Mouse (Mus musculus) gastrocnemius, adult 8-10 months (tissue): ENCODE data around the gene Gm17428. TPM values are rescaled to one million over a fixed set of nuclear protein-coding genes. Genes with fewer than 3 reads are reported as not detected.
"Not testable (repeated sequence)": the region's sequence is repeated elsewhere in the genome, so short reads cannot be mapped to it uniquely, and the experiment has no call there.

ENCODE experiments used
- DNase-seq, 2 experiments: peaks; one replicate each; pipeline ENCODE4 v3.0.0; 2022; ENCODE audit warnings: low spot score in 2 of 2
- total RNA-seq, 4 experiments: library from RNA; stranded (reverse); gene quantifications; 2 replicates each; pipeline ENCODE4 v1.2.4; 2022

Gene Gm17428
- total RNA-seq, 4 experiments from 2014 or later, result not detected

DNA sequence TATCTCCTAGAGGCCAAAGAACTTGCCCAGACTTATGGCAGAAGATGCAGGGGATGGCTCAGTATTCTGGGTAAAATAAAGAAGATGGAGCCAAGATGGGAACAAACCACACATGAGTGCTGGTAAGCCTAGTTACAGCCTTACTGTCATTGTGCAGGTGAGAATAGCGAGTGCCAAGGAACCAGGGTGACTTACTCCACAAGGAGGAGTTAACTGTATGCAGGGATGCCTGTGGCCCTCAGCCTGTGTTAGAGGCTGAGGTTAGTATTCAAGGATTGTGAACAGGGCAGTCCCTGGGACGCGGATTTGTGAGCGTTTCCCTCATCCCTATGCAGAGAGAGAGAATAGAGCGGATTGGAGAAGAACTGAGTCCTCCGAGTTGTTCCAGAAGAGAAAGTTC, 25.1 kb upstream of the Gm17428 start:
- DNase-seq, result no peak

- no peak for DNase-seq
These were observed 23.0 kb upstream of the Gm17428 start for GRCm38 (mm10) chr14:54953664-54954206.

- DNase-seq, result no peak
These were observed 22.3 kb upstream of the Gm17428 start for GRCm38 (mm10) chr14:54954474-54954873.

- DNase-seq, result no peak
These were observed 21.3 kb upstream of the Gm17428 start for GRCm38 (mm10) chr14:54955481-54955880.

- DNase-seq, result no peak
These were observed 20.2 kb upstream of the Gm17428 start for GRCm38 (mm10) chr14:54956533-54956932.

DNA sequence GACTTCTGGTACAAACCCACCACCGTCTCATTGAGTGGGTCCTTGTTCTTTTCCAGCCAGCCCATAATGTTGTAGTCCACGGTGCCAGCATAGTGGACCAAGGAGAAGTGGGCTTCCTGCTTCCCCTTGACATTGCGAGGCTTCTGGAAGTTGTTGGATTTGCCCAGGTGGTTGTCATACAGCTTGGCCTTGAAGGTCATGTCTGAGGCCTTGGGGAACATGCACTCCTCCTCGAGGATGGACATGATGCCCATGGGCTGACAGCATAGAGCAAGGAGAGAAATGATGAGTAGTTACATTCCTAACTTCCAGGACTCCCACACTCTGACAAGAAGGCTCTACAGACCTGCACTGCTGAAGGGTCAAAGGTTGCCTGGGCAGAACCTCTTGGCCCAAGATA, 18.2 kb upstream of the Gm17428 start:
- no peak for DNase-seq

- DNase-seq, result no peak
These were observed 17.5 kb upstream of the Gm17428 start for GRCm38 (mm10) chr14:54959197-54959596.

- DNase-seq, result not testable (repeated sequence)
These were observed 16.7 kb upstream of the Gm17428 start for GRCm38 (mm10) chr14:54959853-54960613.

DNA sequence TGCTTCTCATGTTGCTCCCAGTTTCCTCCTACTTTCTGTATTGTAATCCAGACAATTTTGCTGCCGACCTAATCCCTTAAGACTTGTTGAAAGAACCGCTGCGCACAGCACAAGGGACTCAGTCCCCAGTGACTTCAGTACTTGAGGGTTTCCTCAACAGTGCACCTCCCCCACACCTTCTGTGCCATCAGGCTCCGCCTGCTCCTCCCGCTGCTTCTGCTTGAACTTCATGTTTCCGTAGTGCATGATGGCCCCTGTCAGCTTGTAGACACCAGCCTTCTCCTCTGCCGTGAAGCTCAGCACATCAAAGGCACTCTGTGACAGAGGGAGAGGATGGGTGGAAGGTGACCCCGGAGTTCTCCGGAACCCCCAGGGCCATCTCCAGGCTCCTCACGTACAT, 16.0 kb upstream of the Gm17428 start:
- DNase-seq, result no peak

- DNase-seq, result no peak
These were observed 15.2 kb upstream of the Gm17428 start for GRCm38 (mm10) chr14:54961487-54961886.

GRCm38 (mm10) chr14:54962714-54963113, 14.0 kb upstream of the Gm17428 start:
- no peak for DNase-seq

- DNase-seq, result no peak
These were observed 13.0 kb upstream of the Gm17428 start for GRCm38 (mm10) chr14:54963727-54964126.

DNA sequence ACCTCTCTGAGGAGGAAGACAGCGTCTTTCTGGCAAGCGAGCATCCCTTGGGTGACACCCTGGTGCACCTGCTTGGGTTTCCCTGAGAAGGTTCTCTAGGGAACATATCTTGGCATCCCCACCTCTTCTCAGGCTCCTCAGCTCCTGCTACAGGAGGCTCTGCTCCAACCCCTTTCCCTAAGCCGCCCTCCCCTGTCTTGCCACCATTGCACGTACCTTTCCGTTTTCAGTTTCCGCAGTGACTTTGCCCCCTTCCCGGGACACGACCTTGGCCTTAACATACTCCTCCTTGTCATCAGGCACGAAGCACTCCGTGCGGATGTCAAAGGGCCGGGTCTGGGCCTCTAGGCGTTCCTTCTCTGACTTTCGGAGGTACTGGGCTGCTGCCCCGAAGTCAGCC, 11.7 kb upstream of the Gm17428 start:
- no peak for DNase-seq

GRCm38 (mm10) chr14:54965631-54966030, 11.1 kb upstream of the Gm17428 start:
- DNase-seq, result no peak

DNA sequence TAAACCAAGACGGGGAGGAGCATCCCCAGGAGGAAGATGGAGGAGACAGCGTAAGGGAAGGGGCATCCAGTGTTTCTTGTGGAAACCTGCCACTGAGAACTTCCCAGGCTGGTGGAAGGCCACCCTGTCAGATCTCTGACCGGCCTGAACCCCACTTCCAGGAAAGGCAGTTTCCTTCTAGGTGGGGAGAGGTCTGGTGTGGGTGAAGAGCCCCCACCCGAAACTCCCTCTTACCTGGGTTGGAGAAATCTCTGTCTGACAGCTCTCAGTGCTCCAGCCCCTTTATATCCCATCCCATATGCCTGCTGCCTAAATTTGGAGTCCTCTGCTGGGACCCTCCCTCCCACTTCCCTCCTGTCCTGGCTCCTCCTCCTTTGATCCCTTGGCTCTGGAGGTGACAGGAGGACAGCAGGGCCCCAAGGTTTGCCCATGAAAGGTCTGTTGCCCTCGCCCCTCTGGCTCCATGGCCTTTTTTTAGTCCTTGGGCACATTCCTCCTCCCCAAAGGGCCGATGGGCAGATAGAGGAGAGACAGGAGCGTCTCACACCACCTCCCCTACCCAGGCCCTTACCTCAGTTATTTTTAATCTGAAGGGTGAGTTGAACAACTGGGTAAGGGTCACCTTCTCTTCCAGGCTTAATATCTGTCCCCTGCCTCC, 10.3 kb upstream of the Gm17428 start, which contains the start of gene Myh6:
Gene Myh6 (minus strand): TSS at position 608 of the 658 bp plus-strand sequence.
- DNase-seq, result no peak

DNA sequence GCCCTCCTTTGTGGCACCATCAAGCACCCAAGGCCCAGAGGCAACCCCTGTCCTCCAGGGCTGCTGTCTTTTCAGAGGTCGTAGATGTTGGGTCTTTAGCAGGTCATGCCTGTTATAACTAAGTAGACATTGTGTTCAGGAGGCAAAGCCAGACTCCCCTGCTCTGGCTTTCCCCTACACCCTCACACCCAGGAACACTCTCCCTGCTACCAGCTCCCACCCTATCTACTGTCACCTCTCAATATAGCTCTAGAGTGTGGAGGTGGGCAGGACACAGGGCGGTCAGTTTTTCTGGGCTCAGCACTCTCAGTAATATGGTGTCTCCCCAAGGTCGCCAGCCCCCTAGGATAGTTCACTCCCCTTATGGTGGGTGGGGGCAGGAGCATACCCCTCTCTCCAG, 8.9 kb upstream of the Gm17428 start:
- DNase-seq, result no peak

- no peak for DNase-seq
These were observed 8.4 kb upstream of the Gm17428 start for GRCm38 (mm10) chr14:54968344-54968743.

- DNase-seq, result not testable (repeated sequence)
These were observed 3.9 kb upstream of the Gm17428 start for GRCm38 (mm10) chr14:54972786-54973185.

GRCm38 (mm10) chr14:54974068-54974791, 2.5 kb upstream of the Gm17428 start:
- no peak for DNase-seq

- no peak for DNase-seq
These were observed 1.9 kb downstream of the Gm17428 start for GRCm38 (mm10) chr14:54978664-54979063.

- DNase-seq, result no peak
These were observed 5.2 kb downstream of the Gm17428 start for GRCm38 (mm10) chr14:54981934-54982333.

DNA sequence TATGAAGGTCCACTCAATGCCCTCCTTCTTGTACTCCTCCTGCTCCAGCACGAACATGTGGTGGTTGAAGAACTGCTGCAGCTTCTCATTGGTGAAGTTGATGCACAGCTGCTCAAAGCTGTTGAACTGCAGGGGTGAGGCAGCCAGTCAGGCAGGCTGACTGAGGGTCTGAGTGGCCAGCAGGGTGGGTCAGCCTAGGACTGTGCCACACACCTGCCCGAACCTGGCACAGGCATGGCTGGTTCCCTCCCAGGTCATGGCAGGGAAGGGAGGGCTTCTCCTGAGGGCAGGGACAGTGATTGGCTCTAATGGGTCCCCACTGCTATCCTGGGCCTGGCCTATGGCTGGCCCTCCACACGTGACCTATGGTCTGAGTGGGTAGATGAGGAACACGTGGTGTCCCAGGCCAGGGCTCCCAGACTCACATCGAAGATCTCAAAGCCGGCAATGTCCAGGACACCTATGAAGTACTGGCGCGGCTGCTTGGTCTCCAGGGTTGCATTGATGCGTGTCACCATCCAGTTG, 11.7 kb downstream of the Gm17428 start:
- not testable (repeated sequence) for DNase-seq
